Mouse (Mus musculus) naive thymus-derived CD4-positive, alpha-beta T cell, adult 2 months (primary cell): ENCODE data around the gene Cnot10.

ENCODE experiments used
- DNase-seq: peaks from one replicate; pipeline ENCODE4 v3.0.0-alpha.2; 2011; ENCODE audit warnings: low read depth

The Cnot10 gene

GRCm38 (mm10) chr9:114546765-114547164 is 93.2 kb downstream of the Cnot10 start:
- DNase-seq: peak; percentile 70

- DNase-seq: no peak
These were observed 95.1 kb downstream of the Cnot10 start for GRCm38 (mm10) chr9:114544754-114545393.

GRCm38 (mm10) chr9:114543882-114544753 is 95.9 kb downstream of the Cnot10 start:
- no peak for DNase-seq

- DNase-seq: no peak
These were observed 98.7 kb downstream of the Cnot10 start for GRCm38 (mm10) chr9:114541279-114541741.

- no peak for DNase-seq
These were observed 100.9 kb downstream of the Cnot10 start for GRCm38 (mm10) chr9:114538996-114539563.

- DNase-seq: no peak
These were observed 103.4 kb downstream of the Cnot10 start for GRCm38 (mm10) chr9:114536628-114537027.
